Mouse (Mus musculus) ES-Bruce4 (cell line): ENCODE results near the gene Gpd2.
A peak's percentile ranks its signal among the peaks of the same experiment; 100 is the strongest.

Experiments
- CTCF ChIP-seq: IDR thresholded peaks from one replicate; pipeline ENCODE4 v1.8.1; 2011; ENCODE audit warnings: low read depth, low read length
- POLR2A ChIP-seq: IDR thresholded peaks from one replicate; pipeline ENCODE4 v1.8.1; 2011; ENCODE audit warnings: low read length; ENCODE audit not compliant: insufficient read depth

DNA sequence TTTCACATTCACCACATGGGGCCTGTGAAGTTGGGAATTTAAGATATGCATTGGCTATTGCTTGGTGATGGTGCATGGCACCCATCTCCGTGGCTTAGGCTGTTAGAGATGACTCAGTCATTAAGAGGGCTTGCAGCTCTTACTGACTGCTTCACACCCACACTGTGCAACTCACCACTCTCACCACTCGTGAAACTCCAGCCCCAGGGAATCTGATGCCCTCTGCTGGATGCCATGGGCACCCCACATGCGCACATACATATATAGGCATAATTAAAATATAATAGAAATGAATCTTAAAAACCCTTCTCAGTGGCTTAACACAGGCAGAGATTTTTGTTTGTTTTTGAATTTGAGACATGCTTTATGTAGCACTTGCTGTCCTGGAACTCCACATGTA lies 125.1 kb downstream of the Gpd2 start:
- TF ChIP-seq POLR2A (no peak), CTCF (peak; percentile 28)
